Mouse (Mus musculus): ENCODE measurements at regions not wholly inside any gene's neighbourhood (a gene's known extent, or its start where the extent isn't known, plus 50 kb on each side); places are given as distances from the start of the nearest gene placed in this dataset.

- CTCF ChIA-PET, result no interaction called here
These were observed 369.4 kb upstream of the 3110018I06Rik start for GRCm38 (mm10) chr12:107119076-107119475.

- CTCF ChIA-PET, result no interaction called here
These were observed 367.8 kb upstream of the 3110018I06Rik start for GRCm38 (mm10) chr12:107120486-107121186.

- CTCF ChIA-PET, result no interaction called here
These were observed 366.4 kb upstream of the 3110018I06Rik start for GRCm38 (mm10) chr12:107121990-107122389.

GRCm38 (mm10) chr12:107123661-107124060, 364.8 kb upstream of the 3110018I06Rik start:
- CTCF ChIA-PET, result no interaction called here

- CTCF ChIA-PET, result no interaction called here
These were observed 364.1 kb upstream of the 3110018I06Rik start for GRCm38 (mm10) chr12:107124263-107124885.

- CTCF ChIA-PET, result no interaction called here
These were observed 363.2 kb upstream of the 3110018I06Rik start for GRCm38 (mm10) chr12:107125201-107125600.

- CTCF ChIA-PET, result no interaction called here
These were observed 362.4 kb upstream of the 3110018I06Rik start for GRCm38 (mm10) chr12:107126056-107126455.

GRCm38 (mm10) chr12:107127591-107127990, 360.8 kb upstream of the 3110018I06Rik start:
- CTCF ChIA-PET, result no interaction called here

GRCm38 (mm10) chr12:107129232-107129631, 359.2 kb upstream of the 3110018I06Rik start:
- CTCF ChIA-PET, result no interaction called here

- CTCF ChIA-PET, result no interaction called here
These were observed 357.1 kb upstream of the 3110018I06Rik start for GRCm38 (mm10) chr12:107131351-107131750.

GRCm38 (mm10) chr12:107131841-107132240, 356.6 kb upstream of the 3110018I06Rik start:
- CTCF ChIA-PET, result no interaction called here

- CTCF ChIA-PET, result no interaction called here
These were observed 355.9 kb upstream of the 3110018I06Rik start for GRCm38 (mm10) chr12:107132501-107132900.

GRCm38 (mm10) chr12:107134353-107134752, 354.1 kb upstream of the 3110018I06Rik start:
- CTCF ChIA-PET, result no interaction called here

- CTCF ChIA-PET, result no interaction called here
These were observed 349.6 kb upstream of the 3110018I06Rik start for GRCm38 (mm10) chr12:107138677-107139400.

- CTCF ChIA-PET, result interaction anchor here (0.5 kb wide), 1 partner anchor 19 kb away, joined by 9 read pairs; no protein-coding TSS in a partner anchor
These were observed 347.4 kb upstream of the 3110018I06Rik start for GRCm38 (mm10) chr12:107140957-107141595.

- CTCF ChIA-PET, result no interaction called here
These were observed 346.2 kb upstream of the 3110018I06Rik start for GRCm38 (mm10) chr12:107142226-107142625.

GRCm38 (mm10) chr12:107146608-107147121, 341.8 kb upstream of the 3110018I06Rik start:
- CTCF ChIA-PET, result no interaction called here

- CTCF ChIA-PET, result no interaction called here
These were observed 340.0 kb upstream of the 3110018I06Rik start for GRCm38 (mm10) chr12:107148451-107148850.

- CTCF ChIA-PET, result no interaction called here
These were observed 337.3 kb upstream of the 3110018I06Rik start for GRCm38 (mm10) chr12:107151089-107151488.

GRCm38 (mm10) chr12:107154668-107155067, 333.8 kb upstream of the 3110018I06Rik start:
- CTCF ChIA-PET, result no interaction called here

- CTCF ChIA-PET, result no interaction called here
These were observed 331.5 kb upstream of the 3110018I06Rik start for GRCm38 (mm10) chr12:107156791-107157428.

GRCm38 (mm10) chr12:107159126-107159525, 329.3 kb upstream of the 3110018I06Rik start:
- CTCF ChIA-PET, result no interaction called here
